Mouse (Mus musculus) ES-Bruce4 (cell line): ENCODE data around the gene Dlx5. TPM values are rescaled to one million over a fixed set of nuclear protein-coding genes. Genes with fewer than 3 reads are reported as not detected.

Experiments
- H3K27ac ChIP-seq: 2 replicates; pipeline ENCODE4 v1.5.1; 2012; ENCODE audit warnings: low read length, inconsistent platforms; ENCODE audit not compliant: insufficient read depth
- H3K27me3 ChIP-seq: 2 replicates; pipeline ENCODE4 v1.6.1; 2012; ENCODE audit warnings: mild to moderate bottlenecking, low read length, inconsistent platforms; ENCODE audit not compliant: control insufficient read depth, poor library complexity, insufficient read depth, severe bottlenecking
- H3K36me3 ChIP-seq: 2 replicates; pipeline ENCODE4 v1.6.1; 2012; ENCODE audit warnings: inconsistent platforms, mild to moderate bottlenecking, low read length, moderate library complexity; ENCODE audit not compliant: control insufficient read depth, poor library complexity, insufficient read depth, severe bottlenecking
- H3K4me1 ChIP-seq: one replicate; pipeline ENCODE4 v1.8.1; 2011; ENCODE audit warnings: low read length; ENCODE audit not compliant: control insufficient read depth, insufficient read depth
- H3K4me3 ChIP-seq: 2 replicates; pipeline ENCODE4 v1.5.1; 2011; ENCODE audit warnings: low read depth, mild to moderate bottlenecking, low read length
- H3K9ac ChIP-seq: 2 replicates; pipeline ENCODE4 v1.6.1; 2012; ENCODE audit warnings: low read depth, mild to moderate bottlenecking, inconsistent platforms; ENCODE audit not compliant: poor library complexity, severe bottlenecking
- H3K9me3 ChIP-seq: replicated peaks from 2 replicates; pipeline ENCODE4 v1.6.1; 2012; ENCODE audit warnings: mild to moderate bottlenecking, low read length, inconsistent platforms; ENCODE audit not compliant: control insufficient read depth, poor library complexity, insufficient read depth, severe bottlenecking
- CTCF ChIP-seq: IDR thresholded peaks from one replicate; pipeline ENCODE4 v1.8.1; 2011; ENCODE audit warnings: low read depth, low read length
- EP300 ChIP-seq: IDR thresholded peaks from 2 replicates; pipeline ENCODE4 v1.6.1; 2011; ENCODE audit warnings: low read depth, low read length; ENCODE audit not compliant: insufficient read depth
- POLR2A ChIP-seq: IDR thresholded peaks from one replicate; pipeline ENCODE4 v1.8.1; 2011; ENCODE audit warnings: low read length; ENCODE audit not compliant: insufficient read depth
- polyA plus RNA-seq: library from polyadenylated mRNA; stranded (reverse); fragments of >200 nt; gene quantifications from 2 replicates; pipeline ENCODE4 v1.2.4, GENCODE M21; 2011; ENCODE audit warnings: low read depth; ENCODE audit not compliant: missing spikeins, insufficient read depth, insufficient read length

Dlx5 gene
- polyA plus RNA-seq, 1 experiment: 0.42 TPM

GRCm38 (mm10) chr6:6854902-6855745 lies 26.8 kb downstream of the Dlx5 start:
- no peaks in the 10 kb centered on the region for H3K9me3 ChIP-seq
- no peak for TF ChIP-seq EP300
- H3K4me1 ChIP-seq: peaks cover 1% of the 10 kb centered on the region
- no peaks in the 10 kb centered on the region for H3K36me3 ChIP-seq
- H3K4me3 ChIP-seq: no peak overlapping the region
- no peak overlapping the region for H3K9ac ChIP-seq
- H3K27me3 ChIP-seq: peaks cover 33% of the 10 kb centered on the region
- no peak overlapping the region for H3K27ac ChIP-seq

- H3K27me3 ChIP-seq: peaks cover 27% of the 10 kb centered on the region
Measured at GRCm38 (mm10) chr6:6854176-6854575, 27.7 kb downstream of the Dlx5 start.

GRCm38 (mm10) chr6:6852944-6853343 lies 28.9 kb downstream of the Dlx5 start:
- no peak overlapping the region for H3K9ac ChIP-seq
- H3K27me3 ChIP-seq: peaks cover 21% of the 10 kb centered on the region
- no peaks in the 10 kb centered on the region for H3K4me1 ChIP-seq

More at GRCm38 (mm10) chr6:6854176-6854575, 27.7 kb downstream of the Dlx5 start:
- no peaks in the 10 kb centered on the region for H3K9me3 ChIP-seq
- no peak overlapping the region for H3K4me3 ChIP-seq
- H3K9ac ChIP-seq: no peak overlapping the region
- H3K27ac ChIP-seq: no peak overlapping the region
- H3K36me3 ChIP-seq: no peaks in the 10 kb centered on the region
- TF ChIP-seq EP300 (no peak), CTCF (no peak), POLR2A (no peak)
- H3K4me1 ChIP-seq: no peaks in the 10 kb centered on the region

GRCm38 (mm10) chr6:6851166-6851565 lies 30.7 kb downstream of the Dlx5 start:
- Histone ChIP-seq H3K27ac (no peak overlapping the region), H3K9ac (no peak overlapping the region), H3K36me3 (no peaks in the 10 kb centered on the region), H3K4me1 (no peaks in the 10 kb centered on the region), H3K9me3 (no peaks in the 10 kb centered on the region), H3K27me3 (peaks cover 15% of the 10 kb centered on the region), H3K4me3 (no peak overlapping the region)
- TF ChIP-seq EP300 (no peak), POLR2A (no peak), CTCF (no peak)

More at GRCm38 (mm10) chr6:6852944-6853343, 28.9 kb downstream of the Dlx5 start:
- H3K9me3 ChIP-seq: no peaks in the 10 kb centered on the region
- H3K36me3 ChIP-seq: no peaks in the 10 kb centered on the region
- no peak overlapping the region for H3K27ac ChIP-seq
- TF ChIP-seq POLR2A (no peak), CTCF (no peak), EP300 (no peak)
- no peak overlapping the region for H3K4me3 ChIP-seq

- Histone ChIP-seq H3K4me3 (no peak overlapping the region), H3K27me3 (peaks cover 8% of the 10 kb centered on the region), H3K36me3 (no peaks in the 10 kb centered on the region), H3K4me1 (no peaks in the 10 kb centered on the region), H3K9ac (no peak overlapping the region), H3K27ac (no peak overlapping the region), H3K9me3 (no peaks in the 10 kb centered on the region)
- TF ChIP-seq POLR2A: no peak
- TF ChIP-seq CTCF: no peak
- no peak for TF ChIP-seq EP300
Measured at GRCm38 (mm10) chr6:6850324-6851060, 31.4 kb downstream of the Dlx5 start.

- no peaks in the 10 kb centered on the region for H3K36me3 ChIP-seq
- H3K4me1 ChIP-seq: no peaks in the 10 kb centered on the region
- H3K4me3 ChIP-seq: no peak overlapping the region
- no peak overlapping the region for H3K9ac ChIP-seq
- peaks cover 4% of the 10 kb centered on the region for H3K27me3 ChIP-seq
- H3K27ac ChIP-seq: no peak overlapping the region
- no peaks in the 10 kb centered on the region for H3K9me3 ChIP-seq
- no peak for TF ChIP-seq POLR2A
Measured at GRCm38 (mm10) chr6:6849744-6850143, 32.1 kb downstream of the Dlx5 start.
